Mouse (Mus musculus) T-cell, adult 2 months (primary cell): ENCODE results near the gene Msi1.
"Not testable (repeated sequence)": the region's sequence is repeated elsewhere in the genome, so short reads cannot be mapped to it uniquely, and the experiment has no call there.

ENCODE experiments used
- DNase-seq: peaks from one replicate; pipeline ENCODE4 v3.0.0; 2022; ENCODE audit warnings: low spot score

The Msi1 gene

DNA sequence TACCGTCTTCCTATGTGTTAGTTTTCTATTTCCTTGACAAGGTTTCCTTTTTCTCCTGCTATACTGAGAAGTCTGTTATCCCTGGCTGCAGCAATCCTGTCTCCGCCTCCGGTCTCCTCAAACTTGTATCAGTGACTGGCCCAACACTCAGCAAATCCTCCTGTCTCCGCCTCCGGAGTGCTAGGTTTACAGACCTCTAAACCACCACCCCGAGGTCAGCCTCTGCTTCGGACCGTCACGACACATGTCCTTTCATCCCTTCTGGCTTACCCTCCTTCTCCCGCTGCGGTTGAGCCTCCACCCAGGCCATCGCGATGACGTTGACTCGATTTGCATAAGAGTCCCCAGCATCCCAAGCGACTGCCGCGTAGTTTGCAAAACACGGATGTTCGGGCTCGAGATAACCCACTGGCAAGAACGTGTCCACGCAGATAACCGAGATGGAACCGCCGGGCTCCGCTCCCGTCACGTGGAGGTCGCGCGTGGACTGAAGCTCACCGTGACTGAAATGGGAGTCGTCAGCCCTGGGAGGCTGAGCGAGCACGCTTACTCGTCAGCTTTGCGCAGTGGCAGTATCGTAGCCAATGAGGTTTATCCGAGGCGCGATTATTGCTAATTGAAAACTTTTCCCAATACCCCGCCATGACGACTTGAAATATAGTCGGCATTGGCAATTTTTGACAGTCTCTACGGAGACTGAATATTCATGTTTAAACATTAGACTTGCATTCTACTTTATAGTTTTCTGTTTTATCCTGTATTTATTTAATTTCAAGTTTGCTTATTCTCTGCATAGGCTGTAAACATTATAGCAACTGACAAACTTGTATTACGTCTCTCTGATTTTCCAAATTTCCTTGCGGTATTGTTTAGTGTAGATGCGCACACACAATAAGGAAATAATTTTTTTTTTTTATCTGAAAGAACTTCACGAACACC, 60.6 kb downstream of the Msi1 start:
- DNase-seq, result peak; percentile 88

DNA sequence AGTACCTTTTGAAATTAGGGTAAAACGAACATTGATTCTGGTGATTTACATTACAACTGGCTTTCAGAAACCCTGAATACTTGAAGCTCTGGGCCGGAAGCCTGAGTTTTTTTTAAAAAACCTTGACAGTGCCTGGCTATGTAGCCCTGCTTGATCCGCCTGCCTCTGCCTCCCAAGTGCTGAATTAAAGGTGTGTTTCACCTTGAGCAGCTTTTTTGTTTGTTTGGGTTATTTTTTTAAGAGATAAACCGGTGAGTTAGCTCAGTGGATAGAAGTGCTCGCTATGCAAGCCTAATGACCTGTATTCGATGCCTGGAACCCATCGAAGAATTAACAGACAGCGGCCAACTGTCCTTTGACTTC, 61.2 kb downstream of the Msi1 start:
- peak; percentile 59 for DNase-seq

DNA sequence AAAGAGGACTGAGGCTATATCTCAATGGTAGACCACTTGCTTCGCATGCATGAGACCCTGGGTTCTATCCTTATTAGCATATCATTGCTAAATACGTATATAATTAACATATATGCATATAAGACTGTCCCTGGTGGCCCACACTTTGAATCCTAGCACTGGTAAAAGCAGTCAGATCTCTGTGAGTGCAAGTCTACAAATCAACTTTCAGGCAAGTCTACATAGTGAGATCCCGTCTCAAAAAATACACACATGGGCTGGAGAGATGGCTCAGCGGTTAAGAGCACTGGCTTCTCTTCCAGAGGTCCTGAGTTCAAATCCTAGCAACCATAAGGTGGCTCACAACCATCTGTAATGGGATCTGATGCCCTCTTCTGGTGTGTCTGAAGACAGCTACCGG, 61.7 kb downstream of the Msi1 start:
- no peak for DNase-seq

DNA sequence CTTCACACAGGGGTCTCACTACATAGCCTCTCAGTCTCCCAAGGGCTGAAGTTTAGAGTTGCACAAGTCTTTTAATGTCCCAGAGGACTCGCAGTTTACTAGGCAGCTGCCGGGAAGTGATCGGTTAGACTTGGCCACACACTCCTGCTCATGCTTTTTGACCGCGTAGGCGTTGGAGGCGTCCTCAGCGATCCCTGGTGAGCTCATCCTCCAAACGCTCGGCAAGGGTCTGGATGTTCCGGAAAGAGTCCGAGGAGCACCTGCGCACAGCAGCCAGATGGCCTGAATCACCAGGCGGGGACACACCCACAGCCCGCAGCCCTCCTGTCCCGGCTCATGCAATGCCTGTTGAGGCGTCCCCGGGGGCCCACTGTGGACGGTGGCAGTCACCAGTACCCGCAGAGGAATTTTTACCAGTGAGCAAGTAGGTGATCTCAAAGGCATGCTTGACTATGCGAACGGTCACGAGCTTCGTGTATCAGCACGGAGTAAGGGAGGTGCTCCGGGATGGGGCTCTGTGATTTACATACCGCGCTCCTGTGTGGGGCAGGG, 62.4 kb downstream of the Msi1 start:
- DNase-seq, result peak; percentile 48

DNA sequence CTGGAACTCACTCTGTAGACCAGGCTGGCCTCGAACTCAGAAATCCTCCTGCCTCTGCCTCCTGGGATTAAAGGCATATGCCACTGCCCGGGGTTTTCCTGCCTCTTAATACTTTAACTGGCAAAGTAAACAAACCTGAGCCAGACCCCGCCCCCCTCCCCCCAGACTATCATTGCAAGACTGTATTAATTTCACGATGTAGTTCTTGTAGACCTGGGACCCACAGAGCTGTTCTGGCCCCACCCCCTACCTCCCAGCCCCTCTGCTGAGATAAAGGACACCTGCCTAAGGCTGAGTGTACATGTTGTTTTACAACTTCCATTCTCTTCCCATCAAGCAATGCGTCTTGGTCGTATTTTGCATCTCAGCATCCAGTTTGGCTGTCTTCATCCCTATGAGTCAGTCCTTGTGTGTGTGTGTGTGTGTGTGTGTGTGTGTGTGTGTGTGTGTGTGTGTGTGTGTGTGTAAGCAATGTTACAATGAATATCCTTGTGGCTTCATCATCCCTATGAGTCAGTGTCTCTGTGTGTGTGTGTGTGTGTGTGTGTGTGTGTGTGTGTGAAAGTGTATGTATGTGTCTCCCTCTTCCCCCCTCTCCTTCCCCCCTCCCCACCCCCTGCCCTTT, 63.4 kb downstream of the Msi1 start:
- DNase-seq, result no peak

DNA sequence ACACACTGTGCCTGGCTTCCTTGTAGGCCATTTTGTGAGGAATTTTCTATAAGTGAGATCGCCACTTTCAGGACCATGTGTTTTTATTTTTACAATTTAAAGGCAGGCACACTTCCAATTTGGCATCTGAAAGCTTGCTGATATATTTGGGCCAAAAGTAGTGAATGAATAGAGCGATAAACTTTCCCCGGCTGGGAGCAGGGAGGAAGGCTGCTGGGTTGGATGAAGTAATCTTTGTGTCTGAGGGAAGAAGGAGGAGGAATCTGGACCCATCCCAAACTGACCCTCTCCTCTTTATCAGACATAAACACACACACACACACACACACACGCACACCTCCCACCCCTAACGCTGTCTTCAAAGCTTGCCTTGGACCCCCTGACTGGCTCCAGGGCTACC, 64.0 kb downstream of the Msi1 start:
- DNase-seq, result no peak

DNA sequence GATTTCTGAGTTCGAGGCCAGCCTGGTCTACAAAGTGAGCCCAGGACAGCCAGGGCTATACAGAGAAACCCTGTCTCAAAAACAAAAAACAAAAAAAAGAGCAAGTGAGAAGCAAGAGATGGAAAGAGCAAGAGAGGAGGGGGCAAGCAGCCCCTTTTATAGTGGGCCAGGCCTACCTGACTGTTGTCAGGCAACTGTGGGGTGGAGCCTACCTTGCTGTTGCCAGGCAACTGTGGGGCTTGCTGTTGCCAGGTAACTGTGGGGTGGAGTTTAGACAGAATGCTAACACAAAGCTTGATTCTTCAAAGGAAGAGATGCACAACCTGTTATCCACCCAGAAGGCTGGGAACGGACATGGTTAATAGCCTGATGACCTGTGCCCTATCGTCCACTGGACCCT, 66.2 kb downstream of the Msi1 start:
- not testable (repeated sequence) for DNase-seq

DNA sequence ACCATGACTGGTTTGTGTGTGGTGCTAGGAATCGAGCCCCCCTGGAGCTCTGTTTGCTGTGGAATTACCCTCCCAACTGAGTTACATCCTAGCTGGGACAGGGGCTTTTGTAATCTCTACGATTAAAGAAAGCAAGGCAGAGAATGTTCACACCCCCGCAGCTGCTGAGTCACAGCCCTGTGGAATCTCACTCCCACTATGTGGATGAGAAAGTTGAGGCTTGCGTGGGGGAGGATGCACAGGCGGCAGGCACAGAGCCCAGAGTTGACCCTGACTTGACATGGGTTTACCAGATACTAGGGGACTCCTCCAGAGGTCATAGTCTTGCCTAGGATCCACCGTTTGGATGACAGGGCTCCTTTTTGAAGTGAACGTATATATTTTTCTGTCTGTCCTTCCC, 67.6 kb downstream of the Msi1 start:
- no peak for DNase-seq

DNA sequence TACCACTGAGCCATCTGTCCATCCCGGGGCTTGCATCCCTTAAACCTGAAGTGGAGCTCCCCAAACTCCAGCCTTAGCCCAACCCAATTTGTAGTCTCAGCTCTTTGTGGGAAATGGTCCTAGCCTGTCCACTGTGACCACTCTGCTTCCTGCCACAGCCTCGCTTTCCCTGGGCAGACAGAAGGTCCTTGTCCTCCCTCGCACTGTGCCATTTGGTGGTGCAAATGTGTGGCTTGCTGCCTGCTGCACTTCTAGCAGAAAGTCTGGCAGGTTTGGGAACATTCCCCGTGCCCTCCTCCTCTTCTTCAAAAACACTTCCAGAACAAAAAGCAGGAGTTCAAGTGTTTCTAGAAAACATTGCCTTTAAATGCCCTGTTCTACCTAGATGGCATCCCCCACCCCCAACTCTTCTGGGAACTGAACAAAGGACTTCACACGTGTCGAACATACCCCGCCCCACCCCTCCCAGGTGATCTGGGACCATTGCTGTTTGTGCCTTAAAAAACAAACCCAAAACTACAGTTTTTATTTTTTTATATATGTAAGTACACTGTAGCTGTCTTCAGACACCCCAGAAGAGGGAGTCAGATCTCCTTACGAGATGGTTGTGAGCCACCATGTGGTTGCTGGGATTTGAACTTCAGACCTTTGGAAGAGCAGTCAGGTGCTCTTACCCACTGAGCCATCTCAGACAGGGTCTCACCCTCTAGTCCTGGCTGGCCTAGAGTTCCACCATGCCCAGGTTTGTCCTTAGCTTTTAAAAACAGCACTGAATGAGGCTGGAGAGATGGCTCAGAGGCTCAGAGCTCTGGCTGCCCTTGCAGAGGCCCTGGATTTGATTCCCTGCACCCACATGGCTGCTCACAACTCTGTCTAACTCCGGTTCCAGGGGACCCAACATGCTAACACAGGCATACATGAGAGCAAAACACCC, 69.2 kb downstream of the Msi1 start:
- no peak for DNase-seq

DNA sequence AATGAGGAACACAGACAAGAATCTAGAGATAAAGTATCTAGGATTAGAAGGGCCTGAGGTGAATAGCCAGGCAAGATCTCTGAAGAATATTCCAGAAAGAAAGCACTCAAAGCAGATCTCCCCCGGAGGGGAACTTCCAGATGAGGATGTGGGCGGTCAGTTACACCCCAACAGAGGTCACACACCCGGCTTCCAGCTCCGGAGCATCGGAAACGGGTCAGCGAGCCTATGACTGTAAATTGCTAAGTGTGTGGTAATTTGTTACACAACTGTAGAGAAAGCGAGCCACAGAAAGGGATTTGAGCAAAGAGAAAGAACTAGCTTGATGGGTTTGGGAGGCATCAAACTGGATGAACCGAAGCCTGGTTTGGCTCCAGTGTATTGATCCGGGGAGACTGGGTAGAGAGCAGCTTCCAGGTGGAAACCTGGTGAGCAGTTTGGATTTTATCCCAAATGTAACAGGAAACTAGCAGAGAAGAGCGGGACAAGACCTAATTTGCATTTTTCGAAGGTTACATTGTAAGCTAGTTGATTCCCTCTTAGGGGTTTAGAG, 71.1 kb downstream of the Msi1 start:
- no peak for DNase-seq

DNA sequence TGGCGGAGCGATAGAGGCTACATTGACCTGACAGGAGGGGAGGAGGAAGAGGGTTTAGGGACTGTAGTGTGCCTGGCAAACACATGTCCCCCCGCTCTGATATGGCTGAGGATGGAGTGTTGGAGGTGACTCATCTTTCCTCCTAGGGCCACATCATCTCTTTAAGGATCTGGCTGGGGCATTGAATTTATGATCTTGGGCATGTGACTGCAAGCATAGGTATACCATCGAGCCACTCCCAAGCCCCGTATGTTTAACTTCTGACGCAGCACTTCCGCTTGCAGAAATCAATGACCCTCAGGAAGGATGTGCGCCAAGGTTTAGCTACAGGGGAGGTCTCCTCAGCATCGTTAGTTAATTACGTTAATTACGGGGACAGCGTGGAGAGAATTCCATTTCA, 73.6 kb downstream of the Msi1 start:
- DNase-seq, result no peak
